Mouse (Mus musculus): Measurements from ENCODE around the gene Prss8. TPM values are rescaled to one million over a fixed set of nuclear protein-coding genes. Genes with fewer than 3 reads are reported as not detected.
"Not testable (repeated sequence)": the region's sequence is repeated elsewhere in the genome, so short reads cannot be mapped to it uniquely, and the experiment has no call there.

Gene Prss8
- total RNA-seq, 1 experiment from 2014 or later, result 1.3 TPM

DNA sequence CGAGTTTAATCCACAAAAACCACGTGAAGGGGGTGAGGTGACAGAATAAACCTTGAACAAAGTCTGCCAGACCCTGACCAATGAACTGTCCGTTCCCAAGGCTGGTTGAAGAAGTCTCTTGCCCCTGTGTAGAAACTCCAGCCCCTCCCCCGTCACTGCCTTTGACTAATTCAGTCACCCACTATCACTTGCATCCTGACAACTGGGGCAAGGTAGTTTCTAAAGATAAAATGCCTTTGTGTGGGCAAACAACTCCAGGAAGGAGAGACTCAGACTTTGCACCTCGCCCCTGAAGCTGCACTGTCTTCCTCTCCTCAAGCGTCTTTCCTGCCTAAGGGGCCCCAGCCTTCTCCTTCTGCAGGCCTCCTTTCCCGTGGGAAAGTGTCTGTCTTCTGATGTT lies 29.9 kb downstream of the Prss8 start:
- no peak for ATAC-seq (ENCODE audit: extremely low read depth, insufficient number of reproducible peaks, low FRiP score, poor library complexity, severe bottlenecking)

DNA sequence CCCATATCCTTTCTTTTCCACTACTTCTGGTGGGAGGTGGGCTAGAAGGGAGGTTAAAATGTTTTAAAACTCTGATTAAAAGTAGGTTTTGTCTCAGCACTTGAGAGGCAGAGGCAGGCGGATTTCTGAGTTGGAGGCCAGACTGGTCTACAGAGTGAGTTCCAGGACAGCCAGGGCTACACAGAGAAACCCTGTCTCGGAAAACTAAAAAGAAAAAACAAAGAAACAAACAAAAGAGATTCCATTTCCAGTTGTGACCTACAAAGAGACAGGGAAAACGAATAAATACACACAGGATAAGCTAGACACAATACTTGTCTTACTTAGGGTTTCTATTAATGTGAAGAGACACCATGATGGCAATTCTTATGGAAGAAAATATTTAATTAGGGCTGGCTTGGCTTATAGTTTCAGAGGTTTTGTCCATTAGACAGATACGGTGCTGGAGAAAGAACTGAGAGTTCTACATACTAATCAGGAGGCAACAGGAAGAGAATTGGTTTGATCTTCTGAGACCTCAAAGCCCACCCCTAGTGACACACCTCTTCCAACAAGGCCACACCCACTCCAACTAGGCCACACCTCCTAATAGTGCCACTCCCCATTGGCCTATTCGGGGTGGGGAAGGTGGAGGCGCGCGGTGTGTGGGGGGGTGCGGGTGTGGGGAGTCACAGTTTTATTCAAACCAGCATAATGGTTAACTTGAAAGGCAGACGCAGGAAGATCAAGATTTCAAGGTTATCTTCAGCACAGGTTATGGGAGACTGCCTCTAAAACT lies 31.5 kb downstream of the Prss8 start:
- ATAC-seq (ENCODE audit: extremely low read depth, insufficient number of reproducible peaks, low FRiP score, poor library complexity, severe bottlenecking), result no peak

DNA sequence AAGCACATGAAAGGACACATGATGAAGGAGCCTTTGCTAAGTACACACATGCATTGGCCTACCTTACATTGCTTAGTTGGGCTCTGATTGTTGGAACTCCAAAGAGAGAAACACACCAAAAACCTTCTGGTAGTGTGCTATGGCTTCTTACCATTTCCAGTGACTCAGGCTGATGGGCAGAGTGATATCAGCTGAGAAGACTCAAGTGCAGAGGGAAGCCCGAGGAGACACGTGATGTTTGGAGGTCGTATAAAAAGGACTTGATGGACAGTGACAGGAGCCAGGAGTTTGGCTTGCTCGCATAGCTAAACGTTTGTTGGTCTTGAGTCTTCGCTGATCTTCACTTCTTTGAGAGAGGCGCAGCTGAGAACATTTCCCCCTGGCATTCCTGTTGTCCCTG lies 32.4 kb downstream of the Prss8 start:
- ATAC-seq (ENCODE audit: extremely low read depth, insufficient number of reproducible peaks, low FRiP score, poor library complexity, severe bottlenecking), result no peak

GRCm38 (mm10) chr7:127896384-127896783 lies 33.5 kb downstream of the Prss8 start:
- ATAC-seq (ENCODE audit: extremely low read depth, insufficient number of reproducible peaks, low FRiP score, poor library complexity, severe bottlenecking), result peak; percentile 51; the same call in 1 of the 2 replicates

DNA sequence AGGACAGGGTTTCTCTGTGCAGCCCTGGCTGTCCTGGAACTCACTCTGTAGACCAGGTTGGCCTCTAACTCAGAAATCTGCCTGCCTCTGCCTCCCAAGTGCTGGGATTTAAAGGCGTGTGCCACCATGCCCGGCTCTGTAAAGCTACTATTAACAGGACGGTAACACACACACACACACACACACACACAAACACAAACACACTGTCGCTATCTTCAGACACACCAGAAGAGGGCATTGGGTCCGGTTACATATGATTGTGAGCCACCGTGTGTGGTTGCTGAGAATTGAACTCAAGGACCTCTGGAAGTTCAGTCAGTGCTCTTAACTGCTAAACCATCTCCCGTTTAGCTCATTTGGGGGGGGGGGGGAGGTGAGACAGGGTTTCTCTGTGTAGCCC lies 34.0 kb downstream of the Prss8 start:
- not testable (repeated sequence) for ATAC-seq (ENCODE audit: extremely low read depth, insufficient number of reproducible peaks, low FRiP score, poor library complexity, severe bottlenecking)

DNA sequence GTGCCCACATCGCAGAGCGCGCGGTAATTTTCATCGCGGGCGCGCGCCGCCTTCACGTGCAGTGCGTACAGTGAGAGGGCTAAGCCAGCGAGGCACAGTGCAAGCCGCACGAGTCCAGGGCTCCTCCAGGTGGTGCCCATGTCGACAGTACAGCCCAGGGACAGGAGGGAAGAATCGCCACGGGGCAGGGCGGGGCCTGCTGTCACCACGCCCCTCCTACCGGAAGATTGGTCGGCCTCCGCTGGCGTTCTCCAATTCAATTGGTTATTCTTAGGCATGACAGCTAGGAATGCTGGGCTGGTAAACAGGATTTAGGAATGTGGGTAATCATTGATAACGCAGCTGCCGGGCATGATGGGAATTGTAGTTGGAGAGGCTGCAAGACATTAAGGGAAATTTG lies 34.5 kb downstream of the Prss8 start, which contains the start of the genes Gm21974 and Vkorc1:
TSS of gene Gm21974 (minus strand) at position 13 of the 400 bp plus-strand sequence.
TSS of gene Vkorc1 (minus strand) at position 176 of the 400 bp plus-strand sequence.
- peak; percentile 86 for ATAC-seq (ENCODE audit: extremely low read depth, insufficient number of reproducible peaks, low FRiP score, poor library complexity, severe bottlenecking)

DNA sequence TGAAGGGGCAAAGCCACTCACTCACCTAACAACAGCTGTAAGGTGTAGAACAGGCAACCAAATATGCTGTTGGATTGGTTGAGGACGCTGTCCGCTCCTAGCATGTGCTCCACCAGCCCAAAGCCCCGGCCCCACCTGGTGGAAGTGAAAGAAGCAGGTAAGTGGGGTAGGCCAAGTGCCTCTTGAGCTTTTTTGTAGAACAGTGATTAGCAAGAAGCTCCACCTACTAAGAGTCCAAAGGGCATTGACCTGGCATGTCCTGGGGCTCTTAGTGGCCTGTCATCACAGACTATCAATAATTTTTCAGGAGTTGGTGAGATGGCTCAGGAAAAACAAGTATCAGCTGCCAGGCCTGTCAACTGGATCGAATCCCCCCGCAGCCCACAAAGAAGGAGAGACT lies 35.4 kb downstream of the Prss8 start:
- ATAC-seq (ENCODE audit: extremely low read depth, insufficient number of reproducible peaks, low FRiP score, poor library complexity, severe bottlenecking), result no peak

DNA sequence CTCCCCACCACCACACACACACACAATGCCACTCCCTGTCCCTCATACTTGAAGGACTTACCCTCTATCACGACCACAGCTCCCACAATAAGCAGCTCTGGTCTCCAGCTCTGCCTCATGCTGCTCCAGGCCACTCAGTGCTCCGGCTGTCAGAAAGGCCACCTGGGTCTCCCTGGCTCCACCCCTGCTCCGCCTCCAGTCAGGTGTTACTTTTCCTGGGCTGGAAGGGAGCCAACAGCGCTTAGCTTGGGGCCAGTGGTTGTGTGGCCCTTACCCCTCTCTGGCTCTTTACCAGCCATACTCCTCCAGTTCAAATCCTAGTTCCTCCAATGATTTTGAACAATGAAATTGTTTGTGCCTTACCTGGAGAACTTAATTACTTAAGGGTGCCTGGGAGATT lies 39.1 kb downstream of the Prss8 start, which contains the start of gene Prss53:
TSS of gene Prss53 (minus strand) at position 173 of the 400 bp plus-strand sequence.
- ATAC-seq (ENCODE audit: extremely low read depth, insufficient number of reproducible peaks, low FRiP score, poor library complexity, severe bottlenecking), result no peak

DNA sequence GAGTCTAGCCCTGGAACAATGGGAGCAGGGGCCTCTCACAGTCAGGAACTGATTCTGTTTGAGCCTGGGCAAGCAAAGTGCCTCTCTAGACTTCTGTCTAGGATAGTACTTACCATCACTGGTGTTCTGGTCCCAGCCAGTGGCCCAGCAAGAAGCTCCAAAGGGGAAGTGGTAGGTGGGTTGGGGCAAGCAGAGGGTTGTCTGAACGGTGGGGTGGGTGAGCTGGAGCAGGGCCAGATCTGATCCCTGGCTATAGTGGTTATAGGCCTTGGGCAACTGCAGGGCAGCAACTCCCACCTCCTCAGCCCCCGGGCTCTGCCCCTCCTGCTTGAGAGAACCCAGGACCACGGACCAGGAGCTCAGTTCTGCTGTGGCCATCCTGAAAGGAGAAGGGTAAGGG lies 41.1 kb downstream of the Prss8 start:
- ATAC-seq (ENCODE audit: extremely low read depth, insufficient number of reproducible peaks, low FRiP score, poor library complexity, severe bottlenecking), result no peak

- no peak for ATAC-seq (ENCODE audit: extremely low read depth, insufficient number of reproducible peaks, low FRiP score, poor library complexity, severe bottlenecking)
Observed at GRCm38 (mm10) chr7:127887781-127888180, 42.1 kb downstream of the Prss8 start.

DNA sequence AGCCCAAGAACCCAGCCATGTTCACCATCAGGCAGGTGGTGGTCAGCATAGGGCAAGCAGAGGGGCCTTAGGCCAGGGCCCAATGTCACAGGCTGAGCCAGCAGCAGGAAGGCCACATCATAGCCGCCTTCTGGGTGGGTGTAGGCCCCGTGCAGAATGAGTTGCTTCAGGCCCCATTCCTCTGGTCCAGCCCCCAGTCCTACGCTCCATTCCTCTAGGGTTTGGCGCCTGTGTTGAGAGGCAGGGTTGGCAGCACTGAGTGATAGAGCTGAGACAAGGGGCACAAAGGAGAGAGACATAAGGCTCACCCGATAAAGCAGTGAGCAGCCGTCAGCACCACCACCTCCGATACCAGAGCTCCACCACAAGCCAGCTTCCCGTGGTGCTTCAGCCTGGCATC lies 42.7 kb downstream of the Prss8 start:
- no peak for ATAC-seq (ENCODE audit: extremely low read depth, insufficient number of reproducible peaks, low FRiP score, poor library complexity, severe bottlenecking)

- ATAC-seq (ENCODE audit: extremely low read depth, insufficient number of reproducible peaks, low FRiP score, poor library complexity, severe bottlenecking), result no peak
Observed at GRCm38 (mm10) chr7:127886551-127886950, 43.4 kb downstream of the Prss8 start.

DNA sequence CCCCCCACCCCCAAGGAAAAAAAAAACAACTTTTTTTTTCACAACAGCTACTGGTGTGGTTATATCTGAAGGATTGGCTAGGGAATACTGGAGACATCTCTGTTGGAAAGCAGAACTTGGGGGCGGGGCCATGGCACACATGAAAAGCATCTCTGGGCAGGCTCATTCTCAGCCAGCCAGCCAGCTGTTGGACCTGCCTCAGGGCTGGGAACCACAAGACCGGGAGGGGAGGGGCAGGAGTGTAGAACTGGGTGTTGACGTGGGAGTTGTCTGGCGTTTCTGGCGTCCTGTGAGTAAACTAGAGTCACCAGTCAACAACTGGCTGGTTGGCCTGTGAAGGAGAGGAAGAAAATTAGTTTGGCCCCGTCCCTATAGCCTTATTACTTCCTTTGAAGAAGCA lies 44.0 kb downstream of the Prss8 start:
- no peak for ATAC-seq (ENCODE audit: extremely low read depth, insufficient number of reproducible peaks, low FRiP score, poor library complexity, severe bottlenecking)

GRCm38 (mm10) chr7:127880431-127880830 lies 49.5 kb downstream of the Prss8 start:
- no peak for ATAC-seq (ENCODE audit: extremely low read depth, insufficient number of reproducible peaks, low FRiP score, poor library complexity, severe bottlenecking)

DNA sequence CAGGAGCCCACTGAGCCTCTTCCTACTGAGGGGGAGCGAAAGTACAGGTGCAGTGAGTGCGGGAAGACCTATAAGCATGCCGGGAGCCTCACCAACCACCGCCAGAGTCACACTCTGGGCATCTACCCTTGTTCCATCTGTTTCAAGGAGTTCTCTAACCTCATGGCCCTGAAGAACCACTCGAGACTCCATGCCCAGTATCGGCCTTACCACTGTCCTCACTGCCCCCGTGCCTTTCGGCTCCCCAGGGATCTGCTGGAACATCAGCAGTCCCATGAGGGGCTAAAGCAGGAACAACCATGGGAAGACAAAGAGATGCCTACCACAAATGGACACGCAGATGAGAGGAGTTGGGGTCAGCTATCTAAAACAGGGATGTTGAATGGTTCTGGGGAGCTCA lies 50.6 kb downstream of the Prss8 start:
- ATAC-seq (ENCODE audit: extremely low read depth, insufficient number of reproducible peaks, low FRiP score, poor library complexity, severe bottlenecking), result no peak

- ATAC-seq (ENCODE audit: extremely low read depth, insufficient number of reproducible peaks, low FRiP score, poor library complexity, severe bottlenecking), result peak; percentile 65
Observed at GRCm38 (mm10) chr7:127876467-127877348, 53.2 kb downstream of the Prss8 start, which contains the start of gene Zfp668. Zfp668 (minus strand) TSS chr7:127876828.

GRCm38 (mm10) chr7:127876041-127876466 lies 53.9 kb downstream of the Prss8 start, which contains the start of gene Zfp646:
Zfp646 (plus strand) TSS chr7:127876221.
- ATAC-seq (ENCODE audit: extremely low read depth, insufficient number of reproducible peaks, low FRiP score, poor library complexity, severe bottlenecking), result peak; percentile 33
